Mouse (Mus musculus): ENCODE measurements at regions not wholly inside any gene's neighbourhood (a gene's known extent, or its start where the extent isn't known, plus 50 kb on each side); places are given as distances from the start of the nearest gene placed in this dataset.

DNA sequence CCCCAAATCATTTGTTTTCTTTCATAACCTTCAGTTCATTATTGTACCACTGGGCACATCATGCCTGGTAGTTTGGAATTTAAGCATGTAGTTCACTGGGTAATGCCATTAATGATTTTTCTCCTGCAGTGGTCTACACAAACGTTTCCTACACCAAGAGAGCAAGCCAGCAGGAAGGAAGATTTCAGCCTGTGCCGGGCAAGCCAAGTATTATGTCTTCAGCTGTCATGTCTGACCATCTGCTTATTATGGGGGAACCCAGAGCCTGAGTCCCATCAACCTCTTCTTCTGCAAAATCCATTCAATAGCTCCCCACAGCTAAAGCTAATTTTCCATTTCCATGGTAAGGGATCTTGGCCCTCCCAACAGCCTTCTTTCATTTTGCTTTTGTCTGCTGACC lies 75.3 kb upstream of the Adcy1 start:
- Histone ChIP-seq H3K36me3 (replicated peaks; ENCODE audit: control insufficient read depth, insufficient read depth, low read depth, low read length) (no peaks in the 10 kb centered on the region), H3K27me3 (ENCODE audit: control insufficient read depth, insufficient read depth, low read length) (no peaks in the 10 kb centered on the region), H3K4me1 (ENCODE audit: control insufficient read depth, insufficient read depth, low read length) (no peaks in the 10 kb centered on the region), H3K4me3 (ENCODE audit: low read depth, low read length) (no peak overlapping the region), H3K4me2 (ENCODE audit: low read depth, low read length) (no peak overlapping the region), H3K9me3 (replicated peaks; ENCODE audit: control insufficient read depth, low read length) (no peaks in the 10 kb centered on the region), H3K9ac (replicated peaks; ENCODE audit: low read length) (no peak overlapping the region), H3K27ac (replicated peaks; ENCODE audit: low read depth, low read length) (no peak overlapping the region)
- ATAC-seq (replicated peaks; ENCODE audit: insufficient number of reproducible peaks, low FRiP score, low TSS enrichment, low read depth) = no peak
- WGBS = 65% methylated on average over 2 of the region's 2 CpGs
- DNase-seq (ENCODE audit: low spot score) = no peak

DNA sequence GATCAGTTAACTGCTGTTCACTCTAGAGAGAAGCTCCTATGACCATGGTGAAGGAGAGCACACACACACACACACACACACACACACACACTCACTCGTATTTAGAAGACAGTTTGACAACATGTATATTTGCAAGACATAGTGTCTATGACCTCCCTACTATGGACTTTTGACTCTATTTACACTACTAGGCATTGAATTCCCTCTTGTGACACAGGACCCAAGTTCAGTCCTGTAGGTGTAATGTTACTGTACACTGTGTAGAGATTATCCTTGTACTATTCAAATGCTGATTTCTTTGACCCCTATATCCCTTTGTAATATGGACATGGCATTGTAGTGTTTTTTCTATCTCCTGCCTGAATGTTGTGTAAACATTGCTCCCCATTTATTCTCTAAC lies 76.2 kb upstream of the Adcy1 start:
- Histone ChIP-seq H3K4me2 (ENCODE audit: low read depth, low read length) (no peak overlapping the region), H3K9ac (replicated peaks; ENCODE audit: low read length) (no peak overlapping the region), H3K4me3 (ENCODE audit: low read depth, low read length) (no peak overlapping the region), H3K27me3 (ENCODE audit: control insufficient read depth, insufficient read depth, low read length) (no peaks in the 10 kb centered on the region), H3K36me3 (replicated peaks; ENCODE audit: control insufficient read depth, insufficient read depth, low read depth, low read length) (no peaks in the 10 kb centered on the region), H3K27ac (replicated peaks; ENCODE audit: low read depth, low read length) (no peak overlapping the region), H3K9me3 (replicated peaks; ENCODE audit: control insufficient read depth, low read length) (no peaks in the 10 kb centered on the region), H3K4me1 (ENCODE audit: control insufficient read depth, insufficient read depth, low read length) (no peaks in the 10 kb centered on the region)
- 81% methylated on average over 1 of the region's 1 CpGs for WGBS
- ATAC-seq (replicated peaks; ENCODE audit: insufficient number of reproducible peaks, low FRiP score, low TSS enrichment, low read depth) (no peak), DNase-seq (ENCODE audit: low spot score) (no peak)

DNA sequence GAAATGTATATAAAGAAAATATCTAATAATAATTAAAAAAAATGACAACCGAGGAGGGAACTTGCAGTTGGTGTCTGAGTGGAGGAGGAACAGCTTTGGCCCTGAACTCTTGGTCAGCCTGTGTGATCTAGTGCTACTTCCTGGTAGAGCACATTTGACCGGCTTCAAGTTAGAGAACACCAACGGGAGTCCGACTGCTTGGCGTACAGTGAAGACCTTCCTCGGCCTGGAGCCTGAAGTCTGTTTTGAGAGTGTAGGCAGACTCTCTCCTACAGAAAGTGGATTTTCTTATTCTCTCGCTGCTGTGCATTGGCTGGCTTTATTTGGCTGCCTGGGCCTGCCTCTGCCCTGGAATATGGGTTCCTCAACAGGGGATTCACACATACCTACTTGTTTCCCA lies 81.2 kb upstream of the Adcy1 start:
- Histone ChIP-seq H3K4me1 (ENCODE audit: control insufficient read depth, insufficient read depth, low read length) (no peaks in the 10 kb centered on the region), H3K9ac (replicated peaks; ENCODE audit: low read length) (no peak overlapping the region), H3K9me3 (replicated peaks; ENCODE audit: control insufficient read depth, low read length) (no peaks in the 10 kb centered on the region), H3K4me2 (ENCODE audit: low read depth, low read length) (no peak overlapping the region), H3K27me3 (ENCODE audit: control insufficient read depth, insufficient read depth, low read length) (no peaks in the 10 kb centered on the region), H3K27ac (replicated peaks; ENCODE audit: low read depth, low read length) (no peak overlapping the region), H3K36me3 (replicated peaks; ENCODE audit: control insufficient read depth, insufficient read depth, low read depth, low read length) (no peaks in the 10 kb centered on the region), H3K4me3 (ENCODE audit: low read depth, low read length) (no peak overlapping the region)
- ATAC-seq (replicated peaks; ENCODE audit: insufficient number of reproducible peaks, low FRiP score, low TSS enrichment, low read depth) (no peak), DNase-seq (ENCODE audit: low spot score) (no peak)
- WGBS = 92% methylated on average over 7 of the region's 7 CpGs

DNA sequence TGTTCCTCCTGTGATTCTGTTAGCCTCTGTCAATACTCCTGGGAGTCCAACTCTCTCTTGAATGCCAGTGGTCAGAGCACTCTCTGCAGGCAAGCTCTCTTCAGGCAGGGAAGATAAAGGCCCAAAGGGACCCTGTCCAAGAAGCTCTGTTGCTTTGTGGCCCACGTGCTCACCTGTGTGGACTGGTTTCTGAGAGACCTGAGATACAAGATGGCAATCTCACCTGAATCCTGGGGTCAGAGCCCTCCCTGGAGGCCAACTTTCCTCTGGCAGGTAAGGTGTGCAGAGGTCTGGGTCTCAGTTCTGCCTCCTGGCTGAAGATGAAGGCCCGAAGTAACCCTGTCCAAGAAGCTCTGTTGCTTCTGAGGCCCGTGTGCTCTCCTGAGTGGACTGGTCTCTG lies 83.6 kb upstream of the Adcy1 start:
- Histone ChIP-seq H3K4me3 (ENCODE audit: low read depth, low read length) (no peak overlapping the region), H3K9ac (replicated peaks; ENCODE audit: low read length) (no peak overlapping the region), H3K4me2 (ENCODE audit: low read depth, low read length) (no peak overlapping the region), H3K4me1 (ENCODE audit: control insufficient read depth, insufficient read depth, low read length) (no peaks in the 10 kb centered on the region), H3K27me3 (ENCODE audit: control insufficient read depth, insufficient read depth, low read length) (no peaks in the 10 kb centered on the region), H3K36me3 (replicated peaks; ENCODE audit: control insufficient read depth, insufficient read depth, low read depth, low read length) (no peaks in the 10 kb centered on the region), H3K9me3 (replicated peaks; ENCODE audit: control insufficient read depth, low read length) (no peaks in the 10 kb centered on the region), H3K27ac (replicated peaks; ENCODE audit: low read depth, low read length) (no peak overlapping the region)
- no peak for ATAC-seq (replicated peaks; ENCODE audit: insufficient number of reproducible peaks, low FRiP score, low TSS enrichment, low read depth)
- DNase-seq (ENCODE audit: low spot score) = no peak
- WGBS = 92% methylated on average over 3 of the region's 3 CpGs

DNA sequence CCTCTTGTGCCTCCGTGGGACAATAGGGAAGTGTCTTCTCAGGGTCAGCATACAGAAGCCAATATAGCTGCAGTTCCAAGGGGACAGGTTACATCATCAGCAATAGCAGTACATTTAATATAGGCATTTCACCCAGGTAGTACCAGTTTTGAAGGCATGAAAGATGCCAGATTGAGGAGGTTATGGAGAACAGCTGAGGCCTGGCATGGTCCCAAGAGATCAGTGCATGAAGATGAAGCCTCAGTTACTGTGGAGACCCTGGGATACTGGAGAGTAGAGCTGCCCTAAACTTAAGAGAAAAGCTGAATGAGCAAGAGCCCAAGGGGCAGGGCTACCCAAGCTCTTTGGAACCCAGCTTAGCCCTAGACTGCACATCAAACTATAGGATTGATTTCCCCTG lies 94.1 kb upstream of the Adcy1 start:
- ATAC-seq (replicated peaks; ENCODE audit: insufficient number of reproducible peaks, low FRiP score, low TSS enrichment, low read depth) = no peak
- H3K27ac ChIP-seq (replicated peaks; ENCODE audit: low read depth, low read length) = no peak overlapping the region
- 67% methylated on average over 1 of the region's 1 CpGs for WGBS
- H3K27me3 ChIP-seq (ENCODE audit: control insufficient read depth, insufficient read depth, low read length) = no peaks in the 10 kb centered on the region
- no peaks in the 10 kb centered on the region for H3K9me3 ChIP-seq (replicated peaks; ENCODE audit: control insufficient read depth, low read length)
- no peak for DNase-seq (ENCODE audit: low spot score)
- no peak overlapping the region for H3K4me2 ChIP-seq (ENCODE audit: low read depth, low read length)
- no peak overlapping the region for H3K4me3 ChIP-seq (ENCODE audit: low read depth, low read length)
- H3K9ac ChIP-seq (replicated peaks; ENCODE audit: low read length) = no peak overlapping the region
- H3K4me1 ChIP-seq (ENCODE audit: control insufficient read depth, insufficient read depth, low read length) = no peaks in the 10 kb centered on the region
- no peaks in the 10 kb centered on the region for H3K36me3 ChIP-seq (replicated peaks; ENCODE audit: control insufficient read depth, insufficient read depth, low read depth, low read length)

DNA sequence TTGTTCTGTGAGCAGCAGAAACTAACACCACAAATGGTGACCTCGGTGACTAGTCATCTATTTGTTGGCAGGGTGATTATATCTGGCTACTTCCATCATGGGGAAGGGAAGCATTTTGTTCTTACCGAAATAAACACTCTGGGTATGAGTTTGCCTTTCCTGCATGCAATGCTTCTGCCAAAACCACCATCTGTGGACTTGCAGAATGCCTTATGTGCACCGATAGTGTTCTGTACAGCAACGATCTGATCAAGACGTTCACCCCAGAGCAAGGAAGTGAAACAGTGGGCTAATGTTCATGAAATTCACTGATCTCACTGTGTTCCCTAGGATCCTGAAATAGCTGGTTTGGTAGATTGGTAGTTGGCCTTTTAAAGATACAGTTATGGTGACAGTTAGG lies 96.3 kb upstream of the Adcy1 start:
- Histone ChIP-seq H3K9ac (replicated peaks; ENCODE audit: low read length) (no peak overlapping the region), H3K9me3 (replicated peaks; ENCODE audit: control insufficient read depth, low read length) (no peaks in the 10 kb centered on the region), H3K4me3 (ENCODE audit: low read depth, low read length) (no peak overlapping the region), H3K36me3 (replicated peaks; ENCODE audit: control insufficient read depth, insufficient read depth, low read depth, low read length) (no peaks in the 10 kb centered on the region), H3K4me1 (ENCODE audit: control insufficient read depth, insufficient read depth, low read length) (no peaks in the 10 kb centered on the region), H3K4me2 (ENCODE audit: low read depth, low read length) (no peak overlapping the region), H3K27me3 (ENCODE audit: control insufficient read depth, insufficient read depth, low read length) (no peaks in the 10 kb centered on the region), H3K27ac (replicated peaks; ENCODE audit: low read depth, low read length) (no peak overlapping the region)
- 89% methylated on average over 5 of the region's 5 CpGs for WGBS
- ATAC-seq (replicated peaks; ENCODE audit: insufficient number of reproducible peaks, low FRiP score, low TSS enrichment, low read depth) (no peak), DNase-seq (ENCODE audit: low spot score) (no peak)

DNA sequence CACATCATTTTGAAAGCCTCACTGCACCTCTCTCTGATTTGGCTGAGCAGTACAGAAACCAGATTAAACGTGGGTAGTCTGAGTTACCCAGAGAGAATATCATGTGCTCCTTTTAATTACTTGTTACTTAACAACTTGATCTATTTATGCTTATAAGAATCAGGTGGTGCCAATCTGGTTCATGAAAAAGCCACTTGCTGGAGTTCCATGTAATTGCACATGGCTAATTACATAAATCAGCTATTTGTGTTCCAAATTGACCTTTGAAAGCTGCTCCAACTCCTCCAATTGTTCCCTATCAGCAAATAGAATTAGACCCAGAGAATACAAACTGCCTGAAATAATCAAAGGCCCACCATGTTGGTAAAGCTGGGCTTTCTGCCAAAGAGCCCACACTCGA lies 98.8 kb upstream of the Adcy1 start:
- Histone ChIP-seq H3K27me3 (ENCODE audit: control insufficient read depth, insufficient read depth, low read length) (no peaks in the 10 kb centered on the region), H3K9me3 (replicated peaks; ENCODE audit: control insufficient read depth, low read length) (no peaks in the 10 kb centered on the region), H3K4me3 (ENCODE audit: low read depth, low read length) (no peak overlapping the region), H3K4me2 (ENCODE audit: low read depth, low read length) (no peak overlapping the region), H3K27ac (replicated peaks; ENCODE audit: low read depth, low read length) (no peak overlapping the region), H3K9ac (replicated peaks; ENCODE audit: low read length) (no peak overlapping the region), H3K4me1 (ENCODE audit: control insufficient read depth, insufficient read depth, low read length) (no peaks in the 10 kb centered on the region), H3K36me3 (replicated peaks; ENCODE audit: control insufficient read depth, insufficient read depth, low read depth, low read length) (no peaks in the 10 kb centered on the region)
- 62% methylated on average over 2 of the region's 2 CpGs for WGBS
- no peak for DNase-seq (ENCODE audit: low spot score)
- ATAC-seq (replicated peaks; ENCODE audit: insufficient number of reproducible peaks, low FRiP score, low TSS enrichment, low read depth) = no peak

DNA sequence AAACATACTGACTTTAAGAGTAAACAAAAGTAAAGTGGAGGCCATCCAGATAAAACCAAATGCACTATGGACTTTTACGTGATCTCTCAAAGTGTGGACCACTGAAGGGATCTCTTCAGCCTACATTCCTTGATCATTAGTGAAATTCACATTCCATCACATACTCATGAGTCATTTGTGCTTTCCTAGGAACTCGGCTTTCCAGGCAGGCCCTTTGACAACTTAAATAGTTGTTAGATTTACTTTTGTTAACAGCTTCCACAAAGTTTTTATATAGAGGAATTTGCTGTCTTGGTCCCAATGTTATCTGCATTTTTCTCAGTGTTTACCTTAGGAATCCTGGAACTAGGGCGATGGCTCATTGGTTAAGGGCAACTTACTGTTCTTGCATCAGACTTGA lies 99.7 kb upstream of the Adcy1 start:
- Histone ChIP-seq H3K4me2 (ENCODE audit: low read depth, low read length) (no peak overlapping the region), H3K27ac (replicated peaks; ENCODE audit: low read depth, low read length) (no peak overlapping the region), H3K27me3 (ENCODE audit: control insufficient read depth, insufficient read depth, low read length) (no peaks in the 10 kb centered on the region), H3K9me3 (replicated peaks; ENCODE audit: control insufficient read depth, low read length) (no peaks in the 10 kb centered on the region), H3K9ac (replicated peaks; ENCODE audit: low read length) (no peak overlapping the region), H3K36me3 (replicated peaks; ENCODE audit: control insufficient read depth, insufficient read depth, low read depth, low read length) (no peaks in the 10 kb centered on the region), H3K4me3 (ENCODE audit: low read depth, low read length) (no peak overlapping the region), H3K4me1 (ENCODE audit: control insufficient read depth, insufficient read depth, low read length) (no peaks in the 10 kb centered on the region)
- no peak for DNase-seq (ENCODE audit: low spot score)
- no peak for ATAC-seq (replicated peaks; ENCODE audit: insufficient number of reproducible peaks, low FRiP score, low TSS enrichment, low read depth)
- WGBS = 84% methylated on average over 3 of the region's 3 CpGs

Measured in embryonic facial prominence, embryonic 11.5 days (tissue).